Mouse (Mus musculus): ENCODE results near the gene Tenm2. TPM values are rescaled to one million over a fixed set of nuclear protein-coding genes. Genes with fewer than 3 reads are reported as not detected.

The Tenm2 gene
- polyA plus RNA-seq (2011; ENCODE audit: insufficient read depth, insufficient read length, low replicate concordance, missing spikeins) = not detected in 2 replicates

DNA sequence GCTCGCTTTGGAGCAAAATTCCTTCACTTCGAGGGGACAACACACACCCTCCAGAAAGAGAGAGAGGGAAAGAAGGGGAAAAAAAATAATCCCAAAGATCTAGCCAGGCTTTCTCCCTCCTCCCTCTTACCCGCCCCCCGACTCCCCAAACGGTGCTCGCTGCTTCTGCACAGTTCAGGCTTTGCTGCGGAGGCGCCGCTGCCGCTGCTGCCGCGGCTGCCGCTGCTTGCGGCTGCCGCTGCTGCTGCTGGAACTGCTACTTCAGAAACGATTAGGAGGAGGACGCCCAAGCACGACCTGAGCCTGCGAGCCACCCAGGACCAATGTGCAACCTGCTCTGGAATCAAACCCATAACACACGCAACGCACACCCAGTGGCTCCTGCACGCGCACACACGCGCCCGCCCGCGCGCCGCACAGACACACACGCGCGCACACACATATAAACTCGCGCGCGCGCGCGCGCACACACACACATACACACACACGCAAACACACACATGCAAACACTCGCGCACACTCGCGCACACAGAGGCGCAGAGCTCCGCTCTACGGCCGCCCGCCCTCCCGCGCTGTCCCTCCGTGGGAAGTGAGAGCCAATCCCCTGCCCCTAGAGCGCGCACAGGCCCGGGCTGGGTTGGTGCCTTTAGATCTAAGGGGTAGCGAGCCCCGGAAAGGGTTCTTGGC lies at the start of gene Tenm2:
Tenm2 (minus strand) TSS at position 51 of the 687 bp plus-strand sequence.
- H3K4me1 ChIP-seq (ENCODE audit: control insufficient read depth, insufficient read depth, low read length) = no peaks in the 10 kb centered on the region
- 2% methylated on average over 59 of the region's 59 CpGs for WGBS
- H3K4me3 ChIP-seq (replicated peaks; ENCODE audit: control insufficient read depth, low read depth, low read length) = no peak within 1 kb of the TSS
- no peak within 1 kb of the TSS for H3K27ac ChIP-seq (ENCODE audit: control insufficient read depth, insufficient read depth, low read depth, low read length, poor library complexity)
- no peak for TF ChIP-seq POLR2A (IDR thresholded peaks at IDR 0.05; ENCODE audit: borderline replicate concordance, control insufficient read depth, low read depth, low read length)
- TF ChIP-seq CTCF (IDR thresholded peaks at IDR 0.05; ENCODE audit: control insufficient read depth, insufficient read depth, low read length) = no peak

DNA sequence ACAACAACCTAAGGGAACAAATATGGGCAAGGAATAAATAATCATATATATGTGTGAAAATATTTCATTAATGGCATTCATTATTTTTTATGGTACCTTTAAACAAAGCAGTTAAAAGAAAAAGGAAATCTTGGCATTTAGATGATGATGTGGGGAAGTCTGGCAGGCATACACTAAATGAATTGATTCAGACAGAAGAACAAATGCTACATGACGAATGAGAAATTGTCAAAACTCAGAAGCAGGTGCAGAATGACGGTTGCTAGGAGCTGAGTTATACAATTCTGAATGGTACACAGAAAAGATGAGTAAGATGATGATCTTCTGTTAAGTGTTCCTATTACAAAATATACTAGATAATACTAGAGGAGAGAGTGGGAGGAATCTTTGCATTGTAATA lies 49.4 kb upstream of the Tenm2 start:
- H3K4me3 ChIP-seq (replicated peaks; ENCODE audit: control insufficient read depth, low read depth, low read length) = no peak overlapping the region
- TF ChIP-seq POLR2A (IDR thresholded peaks at IDR 0.05; ENCODE audit: borderline replicate concordance, control insufficient read depth, low read depth, low read length) (no peak), CTCF (IDR thresholded peaks at IDR 0.05; ENCODE audit: control insufficient read depth, insufficient read depth, low read length) (no peak)
- WGBS = 75% methylated on average over 2 of the region's 2 CpGs

DNA sequence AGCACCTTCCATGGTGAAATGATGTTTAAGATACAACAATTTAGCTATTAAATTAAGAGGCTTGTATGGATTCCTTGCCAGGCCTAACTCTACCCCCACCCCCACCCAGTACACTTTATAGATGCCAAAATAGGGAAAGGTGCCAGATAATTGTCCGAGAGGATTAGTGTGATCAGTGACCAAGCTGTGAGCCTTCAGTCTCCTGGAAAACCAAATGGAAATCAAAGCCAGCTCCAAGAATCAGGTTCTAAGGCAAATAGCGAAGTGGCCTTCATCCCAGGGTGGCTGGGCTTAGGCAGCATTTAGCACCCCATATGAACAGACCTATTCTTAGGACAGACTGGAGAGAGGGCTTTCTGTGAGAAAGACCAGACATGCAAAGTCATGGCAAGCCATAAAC lies 13.0 kb upstream of the Tenm2 start:
- no peak overlapping the region for H3K4me3 ChIP-seq (replicated peaks; ENCODE audit: control insufficient read depth, low read depth, low read length)
- no peaks in the 10 kb centered on the region for H3K4me1 ChIP-seq (ENCODE audit: control insufficient read depth, insufficient read depth, low read length)
- WGBS = 62% methylated on average over 2 of the region's 2 CpGs
- no peak for TF ChIP-seq CTCF (IDR thresholded peaks at IDR 0.05; ENCODE audit: control insufficient read depth, insufficient read depth, low read length)
- no peak for TF ChIP-seq POLR2A (IDR thresholded peaks at IDR 0.05; ENCODE audit: borderline replicate concordance, control insufficient read depth, low read depth, low read length)
- H3K27ac ChIP-seq (ENCODE audit: control insufficient read depth, insufficient read depth, low read depth, low read length, poor library complexity) = no peak overlapping the region

More for the DNA sequence above, 49.4 kb upstream of the Tenm2 start:
- no peaks in the 10 kb centered on the region for H3K4me1 ChIP-seq (ENCODE audit: control insufficient read depth, insufficient read depth, low read length)
- no peak overlapping the region for H3K27ac ChIP-seq (ENCODE audit: control insufficient read depth, insufficient read depth, low read depth, low read length, poor library complexity)

DNA sequence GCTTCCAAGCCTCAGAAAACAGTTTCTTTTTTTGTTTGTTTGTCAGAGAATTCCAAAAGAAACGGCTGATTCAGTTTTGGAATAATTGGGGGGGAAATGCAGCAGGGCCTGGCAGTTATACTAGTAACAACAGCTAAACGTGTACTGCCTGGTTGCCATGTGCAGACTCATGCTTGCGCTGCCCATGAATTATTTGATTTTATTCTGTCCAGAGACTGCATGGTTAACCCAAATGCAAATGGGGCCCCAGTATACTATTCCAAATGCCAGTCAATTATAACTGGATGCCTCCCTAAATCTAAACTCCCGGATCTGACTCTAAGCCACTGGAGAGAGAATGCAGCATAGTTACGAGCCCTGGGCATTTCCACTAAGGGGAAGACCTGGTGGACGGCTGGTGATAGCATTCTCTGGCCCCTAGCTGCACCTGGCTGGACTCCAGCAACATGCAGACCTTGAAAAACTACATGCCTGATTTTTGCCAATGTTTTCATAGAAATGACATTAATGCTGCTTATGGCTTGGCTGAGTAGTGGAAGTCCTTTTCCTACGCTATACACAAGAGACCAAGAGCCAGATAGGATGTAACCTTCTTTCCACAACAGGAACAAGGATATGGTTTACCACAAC lies 1.4 kb upstream of the Tenm2 start:
- Histone ChIP-seq H3K4me3 (replicated peaks; ENCODE audit: control insufficient read depth, low read depth, low read length) (no peak overlapping the region), H3K27ac (ENCODE audit: control insufficient read depth, insufficient read depth, low read depth, low read length, poor library complexity) (no peak overlapping the region), H3K4me1 (ENCODE audit: control insufficient read depth, insufficient read depth, low read length) (no peaks in the 10 kb centered on the region)
- WGBS = 51% methylated on average over 7 of the region's 7 CpGs
- no peak for TF ChIP-seq CTCF (IDR thresholded peaks at IDR 0.05; ENCODE audit: control insufficient read depth, insufficient read depth, low read length)
- no peak for TF ChIP-seq POLR2A (IDR thresholded peaks at IDR 0.05; ENCODE audit: borderline replicate concordance, control insufficient read depth, low read depth, low read length)

DNA sequence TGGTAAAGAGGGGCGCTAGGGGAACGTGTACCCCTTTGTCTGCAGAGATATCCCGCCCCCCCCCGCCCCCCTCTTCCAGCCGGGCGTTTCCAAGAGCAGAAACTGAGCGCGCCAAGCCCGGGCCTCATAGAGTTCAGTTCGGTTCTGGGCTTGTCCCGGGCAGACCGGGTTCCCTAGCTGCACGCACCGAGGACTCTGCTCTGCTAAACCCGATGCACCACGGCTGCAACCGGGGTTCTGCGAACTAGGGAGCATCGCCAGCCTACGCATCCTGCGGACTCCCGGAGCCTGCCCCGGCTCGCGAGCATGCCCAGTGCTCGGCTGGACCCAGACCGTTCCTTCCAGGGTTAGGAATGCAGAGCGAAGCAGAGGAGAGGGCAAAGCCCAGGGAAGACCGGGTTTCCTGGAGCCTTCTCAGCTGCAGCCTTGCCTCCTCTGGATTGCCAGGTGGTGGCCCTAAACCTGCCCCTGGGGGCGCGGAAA lies 878 bp upstream of the Tenm2 start:
- TF ChIP-seq CTCF (IDR thresholded peaks at IDR 0.05; ENCODE audit: control insufficient read depth, insufficient read depth, low read length) (no peak), POLR2A (IDR thresholded peaks at IDR 0.05; ENCODE audit: borderline replicate concordance, control insufficient read depth, low read depth, low read length) (no peak)
- no peak overlapping the region for H3K4me3 ChIP-seq (replicated peaks; ENCODE audit: control insufficient read depth, low read depth, low read length)
- no peaks in the 10 kb centered on the region for H3K4me1 ChIP-seq (ENCODE audit: control insufficient read depth, insufficient read depth, low read length)
- WGBS = 2% methylated on average over 31 of the region's 31 CpGs
- H3K27ac ChIP-seq (ENCODE audit: control insufficient read depth, insufficient read depth, low read depth, low read length, poor library complexity) = no peak overlapping the region

DNA sequence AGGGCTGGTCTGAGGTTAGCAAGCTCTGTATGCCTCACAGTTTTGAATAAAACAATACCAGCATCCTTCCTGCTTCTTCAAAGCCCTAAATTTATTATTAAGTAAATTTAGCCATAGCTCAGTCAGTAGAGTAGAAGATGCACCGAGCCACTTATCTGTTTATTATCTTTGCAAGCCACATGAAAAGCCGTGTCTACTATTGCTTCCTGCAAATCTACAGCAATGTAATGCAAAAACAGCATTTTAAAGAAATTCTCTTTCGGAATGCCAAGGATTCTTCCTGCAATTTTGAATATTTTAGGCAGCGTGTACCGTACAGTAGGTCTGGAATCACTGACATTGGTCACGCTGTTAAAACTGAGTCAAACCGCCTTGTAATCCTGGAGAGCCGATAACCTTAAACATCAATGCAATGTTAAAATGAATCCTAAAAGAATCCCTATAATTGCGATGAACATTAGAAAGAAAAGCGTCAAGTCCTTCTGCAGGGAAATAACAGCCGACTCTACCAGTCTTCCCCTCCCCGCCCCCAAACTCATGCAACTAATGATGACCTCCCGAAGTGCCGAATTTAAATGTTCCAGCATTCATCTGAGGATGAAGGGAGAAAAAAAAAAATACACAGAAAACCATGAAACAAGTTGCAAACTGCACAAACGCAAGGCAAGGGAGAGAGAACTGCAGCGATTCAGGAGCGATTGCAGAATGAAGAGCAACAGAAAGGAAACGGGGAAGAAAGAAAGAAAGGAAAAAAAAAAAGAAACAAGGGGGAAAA lies 556 bp downstream of the Tenm2 start:
- Histone ChIP-seq H3K4me3 (replicated peaks; ENCODE audit: control insufficient read depth, low read depth, low read length) (no peak overlapping the region), H3K4me1 (ENCODE audit: control insufficient read depth, insufficient read depth, low read length) (no peaks in the 10 kb centered on the region), H3K27ac (ENCODE audit: control insufficient read depth, insufficient read depth, low read depth, low read length, poor library complexity) (no peak overlapping the region)
- TF ChIP-seq CTCF (IDR thresholded peaks at IDR 0.05; ENCODE audit: control insufficient read depth, insufficient read depth, low read length) (no peak), POLR2A (IDR thresholded peaks at IDR 0.05; ENCODE audit: borderline replicate concordance, control insufficient read depth, low read depth, low read length) (no peak)
- WGBS = 15% methylated on average over 18 of the region's 18 CpGs

DNA sequence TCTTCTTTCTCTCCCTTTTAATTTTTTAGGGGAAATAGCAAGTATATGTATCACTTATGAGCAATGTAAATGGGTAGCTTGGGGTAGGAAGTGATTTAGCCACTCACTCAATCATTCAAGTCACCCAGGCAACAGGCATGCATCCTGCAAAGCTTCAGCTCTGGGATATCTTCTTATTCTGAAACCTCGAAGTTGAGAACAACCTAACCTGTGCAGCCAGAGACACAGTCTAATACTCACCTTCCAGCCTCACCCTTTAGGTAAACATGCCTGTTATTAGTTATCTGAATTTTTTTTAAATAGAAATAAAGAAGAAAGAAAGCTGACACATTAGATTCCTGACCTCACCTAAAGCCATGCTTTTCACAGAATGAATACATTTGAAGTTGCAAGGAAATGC lies 8.4 kb downstream of the Tenm2 start:
- WGBS = 46% methylated on average over 1 of the region's 1 CpGs
- TF ChIP-seq POLR2A (IDR thresholded peaks at IDR 0.05; ENCODE audit: borderline replicate concordance, control insufficient read depth, low read depth, low read length) (no peak), CTCF (IDR thresholded peaks at IDR 0.05; ENCODE audit: control insufficient read depth, insufficient read depth, low read length) (no peak)
- Histone ChIP-seq H3K27ac (ENCODE audit: control insufficient read depth, insufficient read depth, low read depth, low read length, poor library complexity) (no peak overlapping the region), H3K4me3 (replicated peaks; ENCODE audit: control insufficient read depth, low read depth, low read length) (no peak overlapping the region), H3K4me1 (ENCODE audit: control insufficient read depth, insufficient read depth, low read length) (no peaks in the 10 kb centered on the region)

DNA sequence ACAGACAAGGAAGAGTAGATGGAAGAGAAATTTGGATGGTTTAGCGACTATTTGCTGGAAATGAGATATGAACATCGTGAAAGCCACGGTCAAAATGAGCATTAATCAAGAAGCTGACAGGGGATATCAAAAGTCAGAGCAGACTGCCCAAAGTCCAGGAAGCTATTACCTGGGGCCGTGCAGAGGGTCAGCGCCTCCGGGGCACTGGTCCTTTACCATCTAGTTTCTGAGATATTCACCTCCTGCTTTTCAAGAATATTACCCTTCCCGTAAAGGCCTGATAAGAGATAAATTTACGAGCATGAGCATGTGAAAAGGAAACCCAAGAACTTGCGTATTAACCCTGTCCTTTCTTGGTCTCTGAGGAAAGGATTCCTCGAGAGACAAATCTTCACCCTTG lies 8.8 kb downstream of the Tenm2 start:
- TF ChIP-seq CTCF (IDR thresholded peaks at IDR 0.05; ENCODE audit: control insufficient read depth, insufficient read depth, low read length) (no peak), POLR2A (IDR thresholded peaks at IDR 0.05; ENCODE audit: borderline replicate concordance, control insufficient read depth, low read depth, low read length) (no peak)
- WGBS = 49% methylated on average over 10 of the region's 10 CpGs
- Histone ChIP-seq H3K4me3 (replicated peaks; ENCODE audit: control insufficient read depth, low read depth, low read length) (no peak overlapping the region), H3K4me1 (ENCODE audit: control insufficient read depth, insufficient read depth, low read length) (no peaks in the 10 kb centered on the region), H3K27ac (ENCODE audit: control insufficient read depth, insufficient read depth, low read depth, low read length, poor library complexity) (no peak overlapping the region)

All from bone marrow, adult 2 months (tissue).